Mouse (Mus musculus) limb, embryonic 13.5 days (tissue): ENCODE results near the gene Bcorl1. TPM values are rescaled to one million over a fixed set of nuclear protein-coding genes. Genes with fewer than 3 reads are reported as not detected.
"Not testable (repeated sequence)": the region's sequence is repeated elsewhere in the genome, so short reads cannot be mapped to it uniquely, and the experiment has no call there.

Source experiments
- ATAC-seq: fragments of 200-750 bp; cut with Nextera tagmentation; 2 replicates; pipeline ENCODE4 v1.8.0; 2017; ENCODE audit warnings: low read depth, moderate number of reproducible peaks, moderate TSS enrichment; ENCODE audit not compliant: low FRiP score
- H3K27ac ChIP-seq: fragments of 300-500 bp; sonication (generic); 2 replicates; pipeline ENCODE4 v1.5.1; 2015; ENCODE audit warnings: inconsistent platforms, mild to moderate bottlenecking, moderate library complexity
- H3K27me3 ChIP-seq: fragments of 300-500 bp; sonication (generic); 2 replicates; pipeline ENCODE4 v1.6.1; 2015; ENCODE audit warnings: mild to moderate bottlenecking, inconsistent platforms
- H3K36me3 ChIP-seq: fragments of 300-500 bp; sonication (generic); 2 replicates; pipeline ENCODE4 v1.6.1; 2015; ENCODE audit warnings: inconsistent platforms, mild to moderate bottlenecking, moderate library complexity
- H3K4me1 ChIP-seq: fragments of 300-500 bp; sonication (generic); 2 replicates; pipeline ENCODE4 v1.6.1; 2015; ENCODE audit warnings: inconsistent platforms
- H3K4me2 ChIP-seq: fragments of 300-500 bp; sonication (generic); replicated peaks from 2 replicates; pipeline ENCODE4 v1.6.1; 2015; ENCODE audit warnings: inconsistent platforms, mild to moderate bottlenecking, moderate library complexity
- H3K4me3 ChIP-seq: fragments of 300-500 bp; sonication (generic); 2 replicates; pipeline ENCODE4 v1.5.1; 2015; ENCODE audit warnings: moderate library complexity, mild to moderate bottlenecking, inconsistent platforms
- H3K9ac ChIP-seq: fragments of 300-500 bp; sonication (generic); 2 replicates; pipeline ENCODE4 v1.6.1; 2015; ENCODE audit warnings: mild to moderate bottlenecking, inconsistent platforms
- H3K9me3 ChIP-seq: fragments of 300-500 bp; sonication (generic); 2 replicates; pipeline ENCODE4 v1.6.1; 2016; ENCODE audit warnings: inconsistent platforms
- WGBS: fragments of 180-500 bp; shearing (Covaris S2); methylation state at CpG from one replicate; pipeline ENCODE4 v1.1.7; 2015; 5-methylcytosine and 5-hydroxymethylcytosine counted together
- polyA plus RNA-seq: library from polyadenylated mRNA; unstranded; fragments of >200 nt; fragmentation: Nextera tagmentation; extraction: Ambion mirVana; gene quantifications from 2 replicates; pipeline ENCODE4 v1.2.1, GENCODE M21; 2015

Bcorl1 gene
- polyA plus RNA-seq, 1 experiment from 2014 or later, result 6.9 TPM

- Histone ChIP-seq H3K4me2 (no peak overlapping the region), H3K4me3 (no peak overlapping the region), H3K27me3 (no peaks in the 10 kb centered on the region), H3K9me3 (no peaks in the 10 kb centered on the region), H3K9ac (no peak overlapping the region), H3K27ac (no peak overlapping the region), H3K36me3 (no peaks in the 10 kb centered on the region), H3K4me1 (peaks cover 13% of the 10 kb centered on the region; the same call in 1 of the 2 replicates)
- no peak for ATAC-seq
Observed at GRCm38 (mm10) chrX:48429100-48429499, 87.9 kb downstream of the Bcorl1 start.

GRCm38 (mm10) chrX:48429538-48429937, 88.4 kb downstream of the Bcorl1 start:
- H3K27me3 ChIP-seq, result no peaks in the 10 kb centered on the region
- no peak overlapping the region for H3K27ac ChIP-seq
- peaks cover 13% of the 10 kb centered on the region; the same call in 1 of the 2 replicates for H3K4me1 ChIP-seq
- 34% methylated on average over 6 of the region's 6 CpGs for WGBS
- H3K9me3 ChIP-seq, result no peaks in the 10 kb centered on the region
- no peaks in the 10 kb centered on the region for H3K36me3 ChIP-seq
- H3K4me2 ChIP-seq, result no peak overlapping the region
- no peak for ATAC-seq
- H3K9ac ChIP-seq, result no peak overlapping the region
- no peak overlapping the region for H3K4me3 ChIP-seq

DNA sequence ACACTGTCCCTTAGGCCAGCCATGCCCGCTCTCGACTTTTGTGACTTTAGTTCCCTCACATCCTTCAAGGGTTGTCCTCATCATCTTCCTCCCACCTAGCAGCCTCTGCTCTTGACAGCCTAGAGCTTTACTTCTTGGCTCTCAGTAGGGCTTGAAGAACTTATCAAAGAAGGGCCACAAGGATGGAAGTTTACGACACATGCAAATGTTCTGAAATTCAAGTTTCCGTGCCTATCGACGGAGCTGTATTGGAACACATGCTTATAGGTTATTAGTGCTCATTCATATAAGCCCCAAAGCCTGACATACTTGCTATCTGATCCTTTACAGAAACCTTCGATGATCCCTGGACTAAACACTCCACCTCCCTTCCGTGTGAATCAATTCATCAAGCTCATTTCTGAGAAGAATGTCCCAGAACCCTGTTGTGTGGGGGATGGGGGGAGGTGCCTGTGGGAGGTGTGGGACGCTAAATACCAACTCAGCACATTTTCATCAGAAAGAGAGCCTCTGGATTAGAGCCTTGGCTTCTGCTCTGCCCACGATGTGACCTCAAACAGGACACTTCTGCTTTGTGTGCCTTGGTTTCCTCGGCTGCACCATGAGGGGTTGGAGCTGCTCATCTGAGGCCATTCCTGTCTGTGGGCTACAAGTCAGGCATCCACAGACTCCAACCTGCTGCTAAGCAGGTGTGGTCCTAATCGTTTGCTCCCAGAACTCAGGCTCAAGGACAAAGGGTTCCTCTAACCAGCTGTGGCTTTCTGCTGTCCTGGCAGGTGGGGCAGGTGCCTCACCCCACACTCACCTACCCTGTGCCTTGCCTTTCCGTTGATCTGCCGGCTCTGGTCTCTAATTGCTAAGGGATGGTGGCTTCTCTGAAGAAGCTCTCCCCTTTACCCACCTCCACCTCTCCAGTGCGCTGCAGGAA, 91.7 kb downstream of the Bcorl1 start:
- H3K9ac ChIP-seq, result no peak overlapping the region
- H3K4me2 ChIP-seq, result no peak overlapping the region
- H3K9me3 ChIP-seq, result no peaks in the 10 kb centered on the region
- no peak for ATAC-seq
- no peak overlapping the region for H3K27ac ChIP-seq
- H3K27me3 ChIP-seq, result no peaks in the 10 kb centered on the region
- no peak overlapping the region for H3K4me3 ChIP-seq
- H3K36me3 ChIP-seq, result no peaks in the 10 kb centered on the region
- H3K4me1 ChIP-seq, result peaks cover 9% of the 10 kb centered on the region; the same call in 1 of the 2 replicates
- 60% methylated on average over 15 of the region's 15 CpGs for WGBS

- no peak for ATAC-seq
Observed at GRCm38 (mm10) chrX:48433527-48433899, 92.4 kb downstream of the Bcorl1 start.

GRCm38 (mm10) chrX:48434251-48434650, 93.1 kb downstream of the Bcorl1 start:
- 83% methylated on average over 1 of the region's 1 CpGs for WGBS
- no peak for ATAC-seq
- Histone ChIP-seq H3K27me3 (no peaks in the 10 kb centered on the region), H3K36me3 (no peaks in the 10 kb centered on the region), H3K9ac (no peak overlapping the region), H3K27ac (no peak overlapping the region), H3K4me3 (no peak overlapping the region), H3K4me1 (peaks cover 13% of the 10 kb centered on the region; the same call in 1 of the 2 replicates), H3K4me2 (no peak overlapping the region), H3K9me3 (no peaks in the 10 kb centered on the region)

More at GRCm38 (mm10) chrX:48433527-48433899, 92.4 kb downstream of the Bcorl1 start:
- no peak overlapping the region for H3K4me2 ChIP-seq
- no peaks in the 10 kb centered on the region for H3K36me3 ChIP-seq
- peaks cover 9% of the 10 kb centered on the region; the same call in 1 of the 2 replicates for H3K4me1 ChIP-seq
- H3K27ac ChIP-seq, result no peak overlapping the region
- WGBS, result 37% methylated on average over 6 of the region's 6 CpGs
- no peaks in the 10 kb centered on the region for H3K9me3 ChIP-seq
- no peak overlapping the region for H3K4me3 ChIP-seq
- H3K27me3 ChIP-seq, result no peaks in the 10 kb centered on the region
- no peak overlapping the region for H3K9ac ChIP-seq

DNA sequence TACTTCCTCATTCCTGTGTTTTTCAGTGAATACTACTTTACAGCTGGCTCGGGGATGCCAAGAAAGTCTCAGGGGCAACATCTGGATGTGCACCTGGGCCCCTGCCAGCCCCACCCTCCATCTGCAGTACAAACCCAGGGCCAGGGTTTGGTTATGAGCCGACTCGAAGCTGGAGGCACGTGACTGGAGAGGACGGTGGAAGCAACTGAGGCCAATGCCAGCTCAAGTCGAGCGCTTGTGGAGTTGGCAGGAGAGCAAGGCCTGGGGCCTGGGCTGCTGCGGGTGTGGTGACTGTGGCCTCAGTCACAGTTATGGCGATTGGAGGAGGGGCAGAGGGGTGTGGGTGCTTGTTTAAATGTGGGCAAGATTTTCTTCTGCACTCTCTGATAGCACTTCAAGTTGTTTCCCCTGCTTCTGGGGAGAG, 94.3 kb downstream of the Bcorl1 start:
- Histone ChIP-seq H3K9me3 (no peaks in the 10 kb centered on the region), H3K9ac (no peak overlapping the region), H3K4me3 (no peak overlapping the region), H3K27me3 (no peaks in the 10 kb centered on the region), H3K4me2 (no peak overlapping the region), H3K27ac (no peak overlapping the region), H3K36me3 (no peaks in the 10 kb centered on the region), H3K4me1 (peaks cover 15% of the 10 kb centered on the region; the same call in 1 of the 2 replicates)
- 67% methylated on average over 9 of the region's 9 CpGs for WGBS
- ATAC-seq, result no peak

- H3K27ac ChIP-seq, ATAC-seq, H3K9ac ChIP-seq, H3K4me2 ChIP-seq, H3K27me3 ChIP-seq, H3K4me3 ChIP-seq, H3K36me3 ChIP-seq, H3K9me3 ChIP-seq: not testable (repeated sequence)
- WGBS, result 92% methylated on average over 6 of the region's 7 CpGs
- H3K4me1 ChIP-seq, result peaks cover 15% of the 10 kb centered on the region; the same call in 1 of the 2 replicates
Observed at GRCm38 (mm10) chrX:48436082-48436481, 94.9 kb downstream of the Bcorl1 start.

- no peaks in the 10 kb centered on the region for H3K36me3 ChIP-seq
- no peak overlapping the region for H3K9ac ChIP-seq
- no peaks in the 10 kb centered on the region for H3K9me3 ChIP-seq
- H3K27me3 ChIP-seq, result no peaks in the 10 kb centered on the region
- no peak overlapping the region for H3K4me3 ChIP-seq
- no peak overlapping the region for H3K27ac ChIP-seq
- ATAC-seq, result no peak
- 0 out of 2 replicates have a peak, but pooled peaks cover 6% of the 10 kb centered on the region for H3K4me1 ChIP-seq
- no peak overlapping the region for H3K4me2 ChIP-seq
- whole genome bisulfite sequencing, result 65% methylated on average over 4 of the region's 4 CpGs
Observed at GRCm38 (mm10) chrX:48439036-48439435, 97.9 kb downstream of the Bcorl1 start.

DNA sequence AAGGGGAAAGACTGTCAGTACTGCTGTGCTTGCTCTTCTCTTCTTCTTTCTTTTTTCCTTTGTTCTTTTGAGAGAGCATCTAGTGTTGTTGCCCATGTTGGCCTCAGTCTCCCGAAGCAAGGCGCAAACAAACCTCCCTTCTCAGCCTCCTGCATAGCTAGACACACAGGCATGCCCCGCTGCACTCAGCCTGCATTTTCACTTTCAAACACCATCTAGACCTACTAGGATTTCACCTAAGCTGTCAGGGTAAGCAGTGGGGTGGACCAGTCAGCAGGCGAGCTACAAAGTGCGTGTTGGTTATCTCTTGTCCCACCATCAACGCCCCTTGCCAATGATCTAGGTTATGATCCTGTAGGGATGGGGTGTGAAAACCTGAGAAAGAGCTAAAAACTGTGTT, 100.4 kb downstream of the Bcorl1 start:
- no peak for ATAC-seq
- H3K27me3 ChIP-seq, result no peaks in the 10 kb centered on the region
- no peaks in the 10 kb centered on the region for H3K36me3 ChIP-seq
- no peaks in the 10 kb centered on the region for H3K9me3 ChIP-seq
- H3K4me2 ChIP-seq, result no peak overlapping the region
- H3K27ac ChIP-seq, result no peak overlapping the region
- H3K4me1 ChIP-seq, result 0 out of 2 replicates have a peak, but pooled peaks cover 6% of the 10 kb centered on the region
- WGBS, result 88% methylated on average over 6 of the region's 6 CpGs
- no peak overlapping the region for H3K9ac ChIP-seq
- H3K4me3 ChIP-seq, result no peak overlapping the region

DNA sequence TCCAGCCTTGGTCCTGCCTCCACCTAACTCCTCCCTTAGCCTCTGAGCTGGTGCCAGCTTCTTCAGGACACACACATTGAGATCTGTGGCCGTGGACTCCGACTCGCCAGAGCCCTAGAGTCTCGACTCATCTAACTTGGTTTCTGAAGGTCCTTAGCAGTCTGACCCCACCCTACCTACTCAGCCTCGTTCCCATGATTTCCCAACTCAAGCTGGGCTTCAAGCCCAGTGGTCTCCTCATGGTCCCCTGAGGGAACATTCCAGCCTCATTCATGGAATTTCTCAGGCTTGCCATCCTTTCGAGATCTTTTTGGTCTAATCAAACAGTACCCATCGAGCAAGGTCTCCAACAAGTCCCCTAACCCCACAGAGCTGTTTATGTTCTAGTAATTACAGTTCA, 100.8 kb downstream of the Bcorl1 start:
- Histone ChIP-seq H3K27me3 (no peaks in the 10 kb centered on the region), H3K27ac (no peak overlapping the region), H3K9ac (no peak overlapping the region), H3K9me3 (no peaks in the 10 kb centered on the region), H3K36me3 (no peaks in the 10 kb centered on the region), H3K4me3 (no peak overlapping the region), H3K4me1 (0 out of 2 replicates have a peak, but pooled peaks cover 6% of the 10 kb centered on the region), H3K4me2 (no peak overlapping the region)
- WGBS, result 74% methylated on average over 7 of the region's 7 CpGs
- ATAC-seq, result no peak

- H3K9ac ChIP-seq, result no peak overlapping the region
- H3K4me2 ChIP-seq, result no peak overlapping the region
- H3K4me1 ChIP-seq, result no peaks in the 10 kb centered on the region
- H3K9me3 ChIP-seq, result no peaks in the 10 kb centered on the region
- WGBS, result 87% methylated on average over 4 of the region's 4 CpGs
- no peak overlapping the region for H3K4me3 ChIP-seq
- H3K27me3 ChIP-seq, result no peaks in the 10 kb centered on the region
- H3K36me3 ChIP-seq, result no peaks in the 10 kb centered on the region
- ATAC-seq, result no peak
- H3K27ac ChIP-seq, result no peak overlapping the region
Observed at GRCm38 (mm10) chrX:48444677-48445076, 103.5 kb downstream of the Bcorl1 start.

DNA sequence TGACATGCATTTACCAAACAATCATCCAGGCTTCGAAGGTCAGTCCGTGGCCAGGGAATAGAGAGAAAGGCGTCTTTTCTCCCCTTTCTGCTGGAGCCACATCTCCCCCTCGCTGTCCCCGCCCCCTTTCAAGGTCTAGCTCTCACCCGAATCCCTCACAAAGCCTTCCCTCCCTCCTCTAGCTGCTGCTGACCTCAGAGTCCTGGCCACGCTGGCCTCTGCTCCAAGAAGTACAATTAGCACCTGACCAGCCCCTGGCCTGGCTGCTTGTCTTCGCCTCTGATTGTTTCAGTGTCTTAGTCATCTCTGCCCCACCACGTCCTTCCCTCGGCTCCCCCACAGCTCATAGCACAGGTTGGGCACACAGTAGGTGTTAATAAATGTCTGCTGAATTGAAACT, 108.5 kb downstream of the Bcorl1 start:
- no peak for ATAC-seq
- Histone ChIP-seq H3K9ac (no peak overlapping the region), H3K4me3 (no peak overlapping the region), H3K27me3 (peaks cover 17% of the 10 kb centered on the region; the same call in 1 of the 2 replicates), H3K9me3 (no peaks in the 10 kb centered on the region), H3K4me1 (0 out of 2 replicates have a peak, but pooled peaks cover 4% of the 10 kb centered on the region), H3K27ac (no peak overlapping the region), H3K4me2 (no peak overlapping the region), H3K36me3 (no peaks in the 10 kb centered on the region)
- WGBS, result 31% methylated on average over 10 of the region's 10 CpGs
